Mouse (Mus musculus): Measurements from ENCODE around the gene Ech1.

Gene Ech1

DNA sequence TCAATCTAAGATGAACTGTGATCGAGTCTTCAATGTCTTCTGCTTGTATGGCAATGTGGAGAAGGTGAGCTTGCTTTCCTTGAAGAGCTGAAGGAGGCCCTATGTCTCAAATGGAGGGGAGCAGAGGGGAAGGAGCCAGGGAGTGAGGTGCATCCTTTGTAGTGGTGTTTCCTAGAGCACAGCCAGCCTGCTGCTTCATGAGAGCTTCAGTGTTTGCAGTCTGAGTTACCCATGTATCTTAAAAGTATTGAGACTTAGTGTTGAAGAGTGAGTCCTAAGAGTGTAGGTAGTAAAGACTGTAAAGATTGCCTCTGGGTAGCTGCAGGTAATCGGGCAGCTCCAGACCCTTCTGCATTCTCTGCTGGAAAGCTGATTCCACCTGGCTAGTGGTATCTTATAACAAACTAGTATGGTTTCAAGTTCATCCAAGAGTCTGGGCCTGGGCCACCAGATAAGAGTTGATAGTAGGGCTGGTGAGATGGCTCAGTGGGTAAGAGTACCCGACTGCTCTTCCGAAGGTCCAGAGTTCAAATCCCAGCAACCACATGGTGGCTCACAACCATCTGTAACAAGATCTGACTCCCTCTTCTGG is 6.1 kb upstream of the Ech1 start:
- DNase-seq (ENCODE audit: low spot score in 2 of 2) = no peak

DNA sequence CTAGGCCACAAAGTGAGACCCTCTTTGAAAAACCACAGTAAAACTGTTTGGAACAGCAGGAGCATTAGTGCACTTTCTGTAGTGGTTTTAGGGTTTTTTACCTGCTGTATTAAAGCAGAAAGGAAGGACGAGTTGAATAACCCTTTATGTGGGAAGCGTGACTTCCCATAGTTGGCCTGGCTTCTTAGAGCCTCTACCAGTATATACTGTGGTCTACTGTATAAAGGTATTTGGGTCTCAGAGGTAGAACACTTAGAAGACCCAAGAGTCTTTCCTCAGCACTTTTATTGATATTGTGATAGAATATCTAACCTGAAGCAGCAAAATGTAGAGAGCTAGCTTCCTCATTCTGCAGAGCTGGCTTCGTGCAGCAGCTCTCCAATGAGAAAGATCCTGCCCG is 5.4 kb upstream of the Ech1 start:
- DNase-seq (ENCODE audit: low spot score in 2 of 2) = no peak

DNA sequence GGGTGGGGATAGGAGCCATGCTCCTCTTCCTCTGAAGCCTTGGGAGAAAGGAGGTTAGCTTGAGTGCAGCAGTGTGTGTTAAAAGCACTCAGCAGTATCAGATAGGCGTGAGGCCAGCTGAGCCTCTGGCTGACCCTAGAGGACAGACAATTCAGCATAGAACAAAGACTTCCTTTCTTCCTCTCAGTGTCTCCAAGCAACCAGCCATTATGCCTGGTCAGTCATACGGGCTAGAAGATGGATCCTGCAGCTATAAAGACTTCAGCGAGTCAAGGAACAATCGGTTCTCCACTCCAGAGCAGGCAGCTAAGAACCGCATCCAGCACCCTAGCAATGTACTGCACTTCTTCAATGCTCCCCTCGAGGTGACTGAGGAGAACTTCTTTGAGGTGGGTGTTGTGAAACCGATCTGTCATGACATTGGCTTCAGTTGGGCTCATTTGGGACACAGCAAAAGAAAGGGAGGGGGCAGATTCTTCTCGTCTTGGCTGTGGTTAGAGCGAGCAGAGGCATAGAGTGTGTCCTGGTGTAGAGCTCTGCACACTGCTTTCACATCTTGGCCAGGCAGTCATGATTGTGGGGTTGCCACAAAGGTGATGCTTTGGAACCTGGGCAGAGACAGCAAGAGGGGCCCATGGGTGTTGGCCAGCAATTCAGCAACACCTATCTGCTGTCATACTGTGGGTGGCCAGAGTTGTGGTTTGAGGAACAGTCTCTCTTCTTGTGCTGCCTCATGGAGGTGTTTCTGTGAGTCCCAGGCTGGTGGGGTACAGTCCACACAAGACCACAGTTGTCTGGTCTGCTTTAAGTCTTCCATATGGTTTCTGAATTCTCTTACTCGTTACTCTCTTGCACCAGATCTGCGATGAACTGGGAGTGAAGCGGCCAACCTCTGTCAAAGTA is 4.4 kb upstream of the Ech1 start:
- no peak for DNase-seq (ENCODE audit: low spot score in 2 of 2)

DNA sequence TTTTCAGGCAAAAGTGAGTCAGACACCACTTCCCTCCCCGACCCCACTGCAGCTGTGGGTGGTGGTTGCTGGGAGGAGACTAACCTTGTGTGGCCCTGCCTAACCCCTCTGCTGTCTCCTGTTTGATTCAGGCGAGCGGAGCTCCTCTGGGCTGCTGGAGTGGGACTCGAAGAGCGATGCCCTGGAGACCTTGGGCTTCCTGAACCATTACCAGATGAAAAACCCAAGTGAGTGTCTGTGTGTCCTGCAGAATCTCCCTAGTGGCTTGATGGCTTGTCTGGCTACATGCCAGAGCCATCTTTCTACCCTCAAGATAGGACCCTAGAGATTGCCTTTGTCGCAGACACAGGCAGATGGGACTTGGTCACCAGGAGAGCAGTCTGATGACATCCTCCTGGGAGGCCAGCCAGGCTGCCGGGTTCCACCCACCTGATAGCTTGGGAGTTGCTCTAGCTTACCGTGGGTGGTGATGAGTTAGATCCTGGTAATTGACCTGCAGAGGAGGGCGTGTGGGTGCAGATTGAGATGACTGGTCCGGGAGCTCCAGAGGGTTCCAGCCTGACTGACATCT is 3.7 kb upstream of the Ech1 start:
- no peak for DNase-seq (ENCODE audit: low spot score in 2 of 2)

GRCm38 (mm10) chr7:28822556-28822955 is 2.5 kb upstream of the Ech1 start:
- no peak for DNase-seq (ENCODE audit: low spot score in 2 of 2)

DNA sequence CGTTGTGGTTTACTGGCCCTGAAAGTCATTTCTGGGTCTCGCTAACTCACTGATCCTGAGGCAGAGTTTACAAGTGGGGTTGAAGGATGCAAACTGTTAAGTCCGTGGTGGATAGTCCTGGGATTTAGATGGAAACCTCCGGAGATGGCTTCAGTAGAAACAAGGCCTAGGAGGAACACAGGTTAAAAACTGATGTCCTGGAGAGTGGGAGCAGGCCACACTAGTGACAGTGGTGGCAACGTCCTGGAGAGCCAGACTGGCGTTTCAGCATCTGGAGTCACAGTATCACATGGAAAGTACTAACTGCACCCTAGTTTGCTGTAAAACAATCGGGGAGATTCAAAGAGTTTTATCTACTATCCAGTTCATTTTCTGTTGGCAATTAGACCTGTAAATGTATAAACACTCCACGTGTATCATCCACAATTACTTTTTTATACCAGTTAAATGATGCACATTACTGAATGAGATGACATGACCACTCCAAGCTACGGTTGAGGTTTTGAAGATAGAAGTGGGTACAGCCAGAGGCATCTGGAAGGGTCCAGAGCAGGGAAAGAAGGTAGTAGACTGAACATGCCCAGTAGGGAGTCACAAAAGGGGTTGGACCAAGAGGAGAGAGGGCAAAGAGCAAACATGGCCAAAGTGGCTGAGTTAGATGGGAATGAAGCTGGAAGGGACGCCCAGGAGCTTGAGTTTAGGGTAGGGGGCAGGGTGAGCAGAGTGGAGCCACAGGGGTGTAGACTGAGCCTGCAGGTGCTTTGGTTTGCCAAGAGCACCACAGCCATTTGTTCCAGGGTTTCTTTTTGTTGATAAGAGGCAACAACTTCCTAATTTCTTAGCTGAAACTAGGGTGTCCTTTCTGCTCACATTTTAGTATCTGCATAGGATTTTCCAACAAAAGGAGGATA is 1.8 kb upstream of the Ech1 start:
- no peak for DNase-seq (ENCODE audit: low spot score in 2 of 2)

GRCm38 (mm10) chr7:28823932-28824331 is 1.1 kb upstream of the Ech1 start:
- no peak for DNase-seq (ENCODE audit: low spot score in 2 of 2)

DNA sequence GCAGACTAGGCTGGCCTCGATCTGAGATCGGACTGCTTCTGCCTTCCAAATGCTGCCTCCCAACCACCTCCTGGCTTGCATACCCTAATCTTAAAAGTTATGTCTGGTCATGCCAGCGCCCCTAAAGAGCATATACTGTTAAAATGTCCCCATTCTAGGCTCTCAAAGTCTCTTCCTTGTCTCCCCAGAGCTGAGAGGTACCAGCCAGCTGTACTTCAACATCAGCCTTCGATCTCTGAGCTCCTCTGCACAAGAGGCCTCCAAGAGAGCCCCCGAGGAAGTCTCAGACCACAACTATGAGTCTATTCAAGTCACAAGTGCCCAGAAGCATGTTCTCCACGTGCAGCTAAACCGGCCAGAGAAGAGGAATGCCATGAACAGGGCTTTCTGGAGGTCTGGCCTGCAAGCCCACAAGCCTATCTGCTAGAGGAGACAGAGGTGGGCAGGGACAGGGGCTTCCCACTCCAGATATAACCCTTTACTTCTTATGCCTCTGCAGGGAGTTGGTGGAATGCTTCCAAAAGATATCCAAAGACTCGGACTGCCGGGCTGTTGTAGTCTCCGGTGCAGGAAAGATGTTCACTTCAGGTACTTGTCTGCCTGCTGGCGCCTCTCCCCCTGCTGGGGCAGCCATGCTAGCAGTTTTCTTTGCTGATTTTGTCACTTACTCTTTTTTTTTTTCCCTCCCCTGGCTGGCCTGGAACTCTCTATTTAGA is 827 bp downstream of the Ech1 start:
- no peak for DNase-seq (ENCODE audit: low spot score in 2 of 2)

- DNase-seq (ENCODE audit: low spot score in 2 of 2) = no peak
Measured at GRCm38 (mm10) chr7:28826402-28826772, 1.4 kb downstream of the Ech1 start.

DNA sequence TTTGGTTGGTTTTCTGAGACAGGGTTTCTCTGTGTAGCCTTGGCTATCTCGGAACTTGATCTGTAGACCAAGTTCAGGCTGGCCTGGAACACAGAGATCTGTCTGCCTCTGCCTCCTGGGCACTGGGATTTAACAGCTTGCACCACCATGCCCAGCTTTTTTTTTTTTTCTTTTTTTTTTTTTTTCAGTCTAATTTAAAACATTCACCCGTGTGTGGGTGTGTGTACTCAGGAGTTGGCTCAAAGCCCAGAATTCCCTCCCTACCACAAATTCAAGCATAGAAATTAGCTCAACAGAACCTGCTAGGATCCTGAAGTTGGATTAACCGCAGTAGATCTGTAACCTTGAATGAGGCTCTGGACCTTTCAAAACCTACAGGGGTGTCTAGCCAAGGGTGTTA is 2.3 kb downstream of the Ech1 start:
- DNase-seq (ENCODE audit: low spot score in 2 of 2) = no peak

DNA sequence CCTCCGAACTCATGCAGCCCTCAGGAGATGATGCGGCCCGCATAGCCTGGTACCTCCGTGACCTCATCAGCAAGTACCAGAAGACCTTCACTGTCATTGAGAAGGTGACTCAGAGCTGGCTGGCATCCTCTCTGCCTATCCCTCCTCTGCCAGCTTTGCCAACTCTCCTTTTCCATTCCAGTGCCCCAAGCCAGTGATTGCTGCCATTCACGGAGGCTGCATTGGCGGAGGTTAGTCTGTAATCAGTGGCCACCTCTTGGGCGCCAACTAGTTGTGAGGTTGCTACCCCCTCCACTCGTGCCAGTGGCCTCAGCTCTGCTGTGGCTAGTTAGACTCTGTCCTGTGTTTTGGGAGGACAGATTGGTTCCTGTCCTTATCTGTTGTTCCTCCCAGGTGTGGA is 4.8 kb downstream of the Ech1 start:
- DNase-seq (ENCODE audit: low spot score in 2 of 2) = no peak

DNA sequence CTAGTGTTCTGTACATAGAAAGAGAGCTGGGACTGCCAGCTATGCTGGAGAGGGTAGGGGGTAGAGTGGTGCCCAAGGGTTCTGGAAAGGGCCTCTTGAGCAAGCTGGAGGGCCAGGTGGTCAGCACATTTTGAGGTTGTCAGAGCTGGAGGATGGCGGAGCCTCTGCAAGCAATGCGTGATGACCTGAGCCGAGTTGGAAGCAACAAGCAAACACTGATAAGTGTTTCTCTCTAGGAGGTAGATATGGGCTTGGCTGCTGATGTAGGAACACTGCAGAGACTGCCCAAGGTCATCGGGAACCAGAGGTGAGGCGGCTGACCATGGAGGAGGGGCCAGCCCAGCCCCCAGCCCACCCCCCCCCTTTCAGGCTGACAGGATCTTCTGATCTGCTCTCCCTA is 6.0 kb downstream of the Ech1 start:
- no peak for DNase-seq (ENCODE audit: low spot score in 2 of 2)

DNA sequence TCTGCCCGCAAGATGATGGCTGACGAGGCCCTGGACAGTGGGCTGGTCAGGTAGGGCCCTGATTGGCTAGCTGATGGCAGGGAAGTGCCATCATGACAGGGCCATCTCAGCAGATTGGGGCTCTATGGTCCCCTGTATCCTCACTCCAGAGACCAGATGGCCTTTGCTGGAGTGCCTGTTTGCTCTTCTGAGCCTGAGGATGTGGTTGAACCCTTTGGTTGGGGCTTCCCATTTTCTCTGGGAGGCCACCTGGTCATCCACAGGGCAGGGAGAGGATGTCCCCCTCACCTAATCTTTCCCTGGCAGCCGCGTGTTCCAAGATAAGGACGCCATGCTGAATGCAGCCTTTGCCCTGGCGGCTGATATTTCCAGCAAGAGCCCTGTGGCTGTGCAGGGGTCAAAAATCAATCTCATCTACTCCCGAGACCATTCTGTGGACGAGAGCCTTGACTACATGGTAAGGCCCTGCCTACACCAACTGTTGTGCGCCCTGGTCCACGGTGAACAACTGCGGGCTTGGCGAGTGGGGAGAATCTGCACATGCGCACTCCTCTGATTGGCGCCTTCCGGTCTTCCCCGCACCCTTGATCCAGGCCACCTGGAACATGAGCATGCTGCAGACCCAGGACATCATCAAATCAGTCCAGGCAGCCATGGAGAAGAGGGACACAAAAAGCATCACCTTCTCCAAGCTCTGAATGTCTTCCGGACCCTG is 6.6 kb downstream of the Ech1 start:
- no peak for DNase-seq (ENCODE audit: low spot score in 2 of 2)

DNA sequence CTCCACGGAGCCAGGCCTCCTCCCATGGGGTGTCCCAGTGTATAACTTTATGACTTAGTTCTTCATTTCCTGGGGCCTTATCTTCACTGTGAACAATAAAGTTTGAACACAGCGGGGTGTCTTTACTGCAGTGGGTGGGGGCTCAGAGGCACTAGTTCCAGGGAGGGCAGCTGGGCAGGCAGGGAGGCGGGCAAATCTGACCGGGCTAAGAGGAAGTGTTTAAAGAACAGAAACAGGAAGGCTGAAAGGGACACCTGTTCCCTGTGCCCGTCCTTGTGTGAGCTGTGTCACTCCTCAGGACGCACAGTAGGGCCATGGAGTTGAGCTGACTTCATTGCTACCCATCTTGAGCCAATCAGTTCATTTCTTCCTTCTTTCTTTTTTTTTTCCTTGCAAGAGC is 7.1 kb downstream of the Ech1 start:
- no peak for DNase-seq (ENCODE audit: low spot score in 2 of 2)

- DNase-seq (ENCODE audit: low spot score in 2 of 2) = no peak
Measured at GRCm38 (mm10) chr7:28833723-28834347, 8.8 kb downstream of the Ech1 start, which contains the start of gene Lgals4. TSS of gene Lgals4 (plus strand) at chr7:28833854.

- DNase-seq (ENCODE audit: low spot score in 2 of 2) = no peak
Measured at GRCm38 (mm10) chr7:28836936-28837335, 11.9 kb downstream of the Ech1 start.

DNA sequence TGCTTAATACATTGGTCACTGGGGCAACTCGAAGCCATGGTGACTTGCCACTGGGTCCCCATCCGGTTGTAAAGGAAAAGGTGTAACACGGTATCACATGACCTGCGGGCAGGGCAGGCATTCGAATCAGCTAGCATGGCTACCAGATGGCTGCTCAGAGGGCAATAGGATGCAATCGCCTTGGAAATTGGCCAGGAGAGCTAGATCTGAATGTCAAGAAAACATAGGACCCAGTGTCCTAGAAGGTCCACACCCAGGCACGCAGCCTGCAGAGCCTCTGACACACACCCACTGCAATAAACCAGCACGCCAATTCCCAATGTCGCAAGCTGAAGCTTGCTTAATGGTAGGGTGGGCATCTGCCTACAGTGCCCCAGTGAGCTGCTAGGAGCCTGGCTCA is 13.3 kb downstream of the Ech1 start:
- DNase-seq (ENCODE audit: low spot score in 2 of 2) = no peak

- no peak for DNase-seq (ENCODE audit: low spot score in 2 of 2)
Measured at GRCm38 (mm10) chr7:28847273-28847672, 22.3 kb downstream of the Ech1 start.

DNA sequence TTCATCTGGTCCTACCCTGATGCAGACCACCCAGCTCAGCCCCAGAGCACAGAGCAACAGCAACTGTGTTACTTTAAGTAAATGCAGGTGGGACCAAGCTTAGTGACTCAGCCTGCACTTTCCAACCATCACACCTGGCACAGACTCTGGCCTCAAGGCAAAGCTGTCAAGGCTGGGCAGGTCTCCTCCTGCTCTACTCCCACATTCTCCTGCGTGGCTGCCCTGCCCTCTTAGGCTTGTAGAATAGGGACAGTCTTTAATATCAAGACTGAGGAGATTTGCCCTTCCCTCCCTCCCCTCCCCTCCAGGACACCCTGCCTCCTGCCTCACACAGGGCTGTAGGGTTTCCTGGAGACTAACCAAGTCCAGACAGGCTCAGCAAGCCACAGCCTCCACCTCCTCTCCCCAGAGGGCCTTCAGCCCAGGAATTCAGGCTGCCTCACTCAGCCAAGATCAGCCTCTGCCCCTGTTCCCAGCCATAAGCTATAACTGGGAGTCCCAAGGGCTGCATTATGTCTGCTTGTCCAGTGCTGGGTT is 24.8 kb downstream of the Ech1 start:
- DNase-seq (ENCODE audit: low spot score in 2 of 2) = no peak

DNA sequence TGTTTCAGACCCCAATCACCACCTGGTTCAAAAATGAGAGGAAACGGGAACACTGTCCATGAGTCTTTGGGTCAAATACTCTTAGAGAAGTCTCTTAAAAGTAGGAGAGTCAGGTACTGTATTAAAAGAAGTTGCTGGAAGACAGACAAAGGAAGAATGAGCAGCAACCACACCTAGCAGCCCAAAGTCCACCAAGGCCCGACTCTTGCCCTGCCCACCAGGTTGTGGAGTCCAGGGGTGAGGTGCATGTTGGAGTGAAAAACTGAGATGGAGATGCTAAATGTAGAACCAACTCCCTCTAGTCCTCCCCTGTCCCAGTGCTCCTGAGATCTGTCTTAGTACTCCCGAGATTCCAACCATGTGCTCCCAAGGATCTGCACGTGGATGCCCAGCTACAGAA is 25.6 kb downstream of the Ech1 start:
- no peak for DNase-seq (ENCODE audit: low spot score in 2 of 2)
